Mouse (Mus musculus): ENCODE data around the gene Slc25a25. TPM values are rescaled to one million over a fixed set of nuclear protein-coding genes. Genes with fewer than 3 reads are reported as not detected.

Slc25a25 gene
- total and polyA plus RNA-seq, 2 experiments from 2014 or later = 46.4 to 69.6 TPM

GRCm38 (mm10) chr2:32430701-32431676 lies 20.3 kb downstream of the Slc25a25 start:
- 3% methylated on average over 18 of the region's 18 CpGs for WGBS
- no peaks in the 10 kb centered on the region for H3K27me3 ChIP-seq (ENCODE audit: insufficient read depth, low read length)
- peak; percentile 96 for ATAC-seq
- no peaks in the 10 kb centered on the region for H3K36me3 ChIP-seq (ENCODE audit: insufficient read depth, low read length)
- peak overlapping the region; percentile 86 for H3K27ac ChIP-seq
- H3K4me3 ChIP-seq (ENCODE audit: low read length) = peak overlapping the region; percentile 50
- H3K4me1 ChIP-seq (ENCODE audit: insufficient read depth, low read length) = peaks cover 20% of the 10 kb centered on the region
- peak; percentile 97 for DNase-seq (ENCODE audit: low spot score)
- H3K4me2 ChIP-seq (ENCODE audit: low read depth, low read length) = peak overlapping the region; percentile 86
- peak overlapping the region; percentile 64 for H3K9ac ChIP-seq (replicated peaks; ENCODE audit: low read length)
- peak; percentile 15; the same call in 1 of the 2 replicates for TF ChIP-seq CTCF (IDR thresholded peaks at IDR 0.05; ENCODE audit: low read depth)
- H3K9me3 ChIP-seq (ENCODE audit: low read length) = no peaks in the 10 kb centered on the region

GRCm38 (mm10) chr2:32429215-32429891 lies 21.9 kb downstream of the Slc25a25 start:
- Histone ChIP-seq H3K4me3 (ENCODE audit: low read length) (peak overlapping the region; percentile 50), H3K27ac (peak overlapping the region; percentile 86), H3K27me3 (ENCODE audit: insufficient read depth, low read length) (no peaks in the 10 kb centered on the region), H3K36me3 (ENCODE audit: insufficient read depth, low read length) (no peaks in the 10 kb centered on the region), H3K9ac (replicated peaks; ENCODE audit: low read length) (peak overlapping the region; percentile 46), H3K4me1 (ENCODE audit: insufficient read depth, low read length) (peaks cover 25% of the 10 kb centered on the region), H3K9me3 (ENCODE audit: low read length) (no peaks in the 10 kb centered on the region), H3K4me2 (ENCODE audit: low read depth, low read length) (peak overlapping the region; percentile 86)
- ATAC-seq (no peak), DNase-seq (ENCODE audit: low spot score) (no peak)
- TF ChIP-seq CTCF (IDR thresholded peaks at IDR 0.05; ENCODE audit: low read depth) = no peak
- 55% methylated on average over 4 of the region's 4 CpGs for WGBS

GRCm38 (mm10) chr2:32428262-32428722 lies 23.0 kb downstream of the Slc25a25 start:
- H3K27me3 ChIP-seq (ENCODE audit: insufficient read depth, low read length) = no peaks in the 10 kb centered on the region
- peak overlapping the region; percentile 46 for H3K9ac ChIP-seq (replicated peaks; ENCODE audit: low read length)
- peak; percentile 77 for ATAC-seq
- H3K27ac ChIP-seq = peak overlapping the region; percentile 86
- TF ChIP-seq CTCF (IDR thresholded peaks at IDR 0.05; ENCODE audit: low read depth) = no peak
- H3K4me3 ChIP-seq (ENCODE audit: low read length) = peak overlapping the region; percentile 50
- H3K9me3 ChIP-seq (ENCODE audit: low read length) = no peaks in the 10 kb centered on the region
- DNase-seq (ENCODE audit: low spot score) = peak; percentile 80
- H3K4me1 ChIP-seq (ENCODE audit: insufficient read depth, low read length) = peaks cover 33% of the 10 kb centered on the region
- 34% methylated on average over 8 of the region's 8 CpGs for WGBS
- no peaks in the 10 kb centered on the region for H3K36me3 ChIP-seq (ENCODE audit: insufficient read depth, low read length)
- H3K4me2 ChIP-seq (ENCODE audit: low read depth, low read length) = peak overlapping the region; percentile 86

- H3K27ac ChIP-seq = peak overlapping the region; percentile 86; the same call in 1 of the 2 replicates
- peaks cover 37% of the 10 kb centered on the region for H3K4me1 ChIP-seq (ENCODE audit: insufficient read depth, low read length)
- H3K27me3 ChIP-seq (ENCODE audit: insufficient read depth, low read length) = no peaks in the 10 kb centered on the region
- peak; percentile 13; the same call in 1 of the 2 replicates for TF ChIP-seq CTCF (IDR thresholded peaks at IDR 0.05; ENCODE audit: low read depth)
- WGBS = 69% methylated on average over 5 of the region's 5 CpGs
- no peak for ATAC-seq
- H3K36me3 ChIP-seq (ENCODE audit: insufficient read depth, low read length) = no peaks in the 10 kb centered on the region
- no peak for DNase-seq (ENCODE audit: low spot score)
- H3K4me2 ChIP-seq (ENCODE audit: low read depth, low read length) = peak overlapping the region; percentile 86
- H3K9ac ChIP-seq (replicated peaks; ENCODE audit: low read length) = peak overlapping the region; percentile 7; the same call in 1 of the 2 replicates
- peak overlapping the region; percentile 50 for H3K4me3 ChIP-seq (ENCODE audit: low read length)
- no peaks in the 10 kb centered on the region for H3K9me3 ChIP-seq (ENCODE audit: low read length)
Measured at GRCm38 (mm10) chr2:32427720-32428119, 23.5 kb downstream of the Slc25a25 start.

- Histone ChIP-seq H3K27me3 (ENCODE audit: insufficient read depth, low read length) (no peaks in the 10 kb centered on the region), H3K4me1 (ENCODE audit: insufficient read depth, low read length) (peaks cover 37% of the 10 kb centered on the region), H3K36me3 (ENCODE audit: insufficient read depth, low read length) (peaks cover 4% of the 10 kb centered on the region; the same call in 1 of the 2 replicates), H3K27ac (no peak overlapping the region), H3K9ac (replicated peaks; ENCODE audit: low read length) (no peak overlapping the region), H3K9me3 (ENCODE audit: low read length) (no peaks in the 10 kb centered on the region), H3K4me3 (ENCODE audit: low read length) (no peak overlapping the region), H3K4me2 (ENCODE audit: low read depth, low read length) (no peak overlapping the region)
- 94% methylated on average over 1 of the region's 1 CpGs for WGBS
- ATAC-seq (no peak), DNase-seq (ENCODE audit: low spot score) (no peak)
- no peak for TF ChIP-seq CTCF (IDR thresholded peaks at IDR 0.05; ENCODE audit: low read depth)
Measured at GRCm38 (mm10) chr2:32426141-32426540, 25.1 kb downstream of the Slc25a25 start.

- no peak overlapping the region for H3K9ac ChIP-seq (replicated peaks; ENCODE audit: low read length)
- peaks cover 37% of the 10 kb centered on the region for H3K4me1 ChIP-seq (ENCODE audit: insufficient read depth, low read length)
- DNase-seq (ENCODE audit: low spot score) = no peak
- H3K4me2 ChIP-seq (ENCODE audit: low read depth, low read length) = no peak overlapping the region
- H3K4me3 ChIP-seq (ENCODE audit: low read length) = no peak overlapping the region
- no peak overlapping the region for H3K27ac ChIP-seq
- H3K9me3 ChIP-seq (ENCODE audit: low read length) = no peaks in the 10 kb centered on the region
- H3K27me3 ChIP-seq (ENCODE audit: insufficient read depth, low read length) = no peaks in the 10 kb centered on the region
- peaks cover 10% of the 10 kb centered on the region for H3K36me3 ChIP-seq (ENCODE audit: insufficient read depth, low read length)
- 63% methylated on average over 5 of the region's 5 CpGs for WGBS
- ATAC-seq = no peak
- TF ChIP-seq CTCF (IDR thresholded peaks at IDR 0.05; ENCODE audit: low read depth) = no peak
Measured at GRCm38 (mm10) chr2:32425568-32425967, 25.7 kb downstream of the Slc25a25 start.

Data from hindbrain, postnatal 0 days (tissue).